Mouse (Mus musculus): ENCODE measurements around the gene Pard3. TPM values are rescaled to one million over a fixed set of nuclear protein-coding genes. Genes with fewer than 3 reads are reported as not detected.

The Pard3 gene
- polyA plus RNA-seq (2016; fragmentation: Nextera tagmentation; extraction: Ambion mirVana): 30.8 and 33.4 TPM in 2 replicates

- WGBS: under 1% methylated on average over 98 of the region's 98 CpGs
- Histone ChIP-seq H3K9me3 (no peaks in the 10 kb centered on the region), H3K4me3 (peak within 1 kb of the TSS; percentile 97), H3K27ac (replicated peaks) (peak within 1 kb of the TSS; percentile 99), H3K27me3 (replicated peaks; ENCODE audit: low read depth, poor library complexity, severe bottlenecking) (no peaks in the 10 kb centered on the region), H3K36me3 (replicated peaks) (no peaks in the 10 kb centered on the region), H3K4me1 (peaks cover 48% of the 10 kb centered on the region)
- peak; percentile 90 for DNase-seq (ENCODE audit: low spot score)
These were observed at the start of gene Pard3 for GRCm38 (mm10) chr8:127063551-127064360. Gene Pard3 (plus strand): TSS chr8:127063893.

- no peak overlapping the region for H3K4me3 ChIP-seq
- no peaks in the 10 kb centered on the region for H3K27me3 ChIP-seq (replicated peaks; ENCODE audit: low read depth, poor library complexity, severe bottlenecking)
- H3K27ac ChIP-seq (replicated peaks): no peak overlapping the region
- H3K9me3 ChIP-seq: 0 out of 2 replicates have a peak, but pooled peaks cover 7% of the 10 kb centered on the region
- no peaks in the 10 kb centered on the region for H3K4me1 ChIP-seq
- DNase-seq (ENCODE audit: low spot score): no peak
- H3K36me3 ChIP-seq (replicated peaks): no peaks in the 10 kb centered on the region
- 96% methylated on average over 1 of the region's 1 CpGs for WGBS
These were observed 41.9 kb upstream of the Pard3 start for GRCm38 (mm10) chr8:127021830-127022229.

GRCm38 (mm10) chr8:127025256-127025717 is 38.4 kb upstream of the Pard3 start:
- WGBS: 70% methylated on average over 11 of the region's 11 CpGs
- Histone ChIP-seq H3K27me3 (replicated peaks; ENCODE audit: low read depth, poor library complexity, severe bottlenecking) (no peaks in the 10 kb centered on the region), H3K27ac (replicated peaks) (no peak overlapping the region; the same call in 1 of the 2 replicates), H3K4me1 (no peaks in the 10 kb centered on the region), H3K9me3 (no peaks in the 10 kb centered on the region), H3K36me3 (replicated peaks) (no peaks in the 10 kb centered on the region), H3K4me3 (no peak overlapping the region)
- peak; percentile 42 for DNase-seq (ENCODE audit: low spot score)

GRCm38 (mm10) chr8:127025775-127026174 is 37.9 kb upstream of the Pard3 start:
- Histone ChIP-seq H3K4me3 (no peak overlapping the region), H3K9me3 (no peaks in the 10 kb centered on the region), H3K36me3 (replicated peaks) (no peaks in the 10 kb centered on the region), H3K4me1 (0 out of 2 replicates have a peak, but pooled peaks cover 2% of the 10 kb centered on the region), H3K27me3 (replicated peaks; ENCODE audit: low read depth, poor library complexity, severe bottlenecking) (no peaks in the 10 kb centered on the region), H3K27ac (replicated peaks) (peak overlapping the region; percentile 64)
- 58% methylated on average over 11 of the region's 11 CpGs for WGBS
- DNase-seq (ENCODE audit: low spot score): no peak

- H3K4me3 ChIP-seq: no peak overlapping the region
- H3K9me3 ChIP-seq: no peaks in the 10 kb centered on the region
- H3K4me1 ChIP-seq: 0 out of 2 replicates have a peak, but pooled peaks cover 4% of the 10 kb centered on the region
- H3K27ac ChIP-seq (replicated peaks): no peak overlapping the region
- no peak for DNase-seq (ENCODE audit: low spot score)
- H3K27me3 ChIP-seq (replicated peaks; ENCODE audit: low read depth, poor library complexity, severe bottlenecking): no peaks in the 10 kb centered on the region
- no peaks in the 10 kb centered on the region for H3K36me3 ChIP-seq (replicated peaks)
- 81% methylated on average over 5 of the region's 5 CpGs for WGBS
These were observed 32.2 kb upstream of the Pard3 start for GRCm38 (mm10) chr8:127031476-127031875.

GRCm38 (mm10) chr8:127038928-127039327 is 24.8 kb upstream of the Pard3 start:
- 75% methylated on average over 4 of the region's 4 CpGs for WGBS

GRCm38 (mm10) chr8:127049996-127050395 is 13.7 kb upstream of the Pard3 start:
- H3K27me3 ChIP-seq (replicated peaks; ENCODE audit: low read depth, poor library complexity, severe bottlenecking): no peaks in the 10 kb centered on the region
- 71% methylated on average over 5 of the region's 5 CpGs for WGBS
- no peaks in the 10 kb centered on the region for H3K9me3 ChIP-seq
- no peak overlapping the region for H3K4me3 ChIP-seq
- DNase-seq (ENCODE audit: low spot score): no peak
- H3K27ac ChIP-seq (replicated peaks): no peak overlapping the region
- peaks cover 12% of the 10 kb centered on the region for H3K4me1 ChIP-seq
- H3K36me3 ChIP-seq (replicated peaks): no peaks in the 10 kb centered on the region

More at GRCm38 (mm10) chr8:127038928-127039327, 24.8 kb upstream of the Pard3 start:
- Histone ChIP-seq H3K4me3 (no peak overlapping the region), H3K4me1 (no peaks in the 10 kb centered on the region), H3K27me3 (replicated peaks; ENCODE audit: low read depth, poor library complexity, severe bottlenecking) (no peaks in the 10 kb centered on the region), H3K36me3 (replicated peaks) (no peaks in the 10 kb centered on the region), H3K9me3 (no peaks in the 10 kb centered on the region), H3K27ac (replicated peaks) (no peak overlapping the region)
- DNase-seq (ENCODE audit: low spot score): no peak

GRCm38 (mm10) chr8:127052132-127052531 is 11.6 kb upstream of the Pard3 start:
- WGBS: 83% methylated on average over 10 of the region's 10 CpGs
- Histone ChIP-seq H3K27me3 (replicated peaks; ENCODE audit: low read depth, poor library complexity, severe bottlenecking) (no peaks in the 10 kb centered on the region), H3K4me3 (no peak overlapping the region), H3K4me1 (peaks cover 14% of the 10 kb centered on the region), H3K27ac (replicated peaks) (no peak overlapping the region), H3K36me3 (replicated peaks) (no peaks in the 10 kb centered on the region), H3K9me3 (no peaks in the 10 kb centered on the region)
- no peak for DNase-seq (ENCODE audit: low spot score)

- no peak for DNase-seq (ENCODE audit: low spot score)
- Histone ChIP-seq H3K9me3 (no peaks in the 10 kb centered on the region), H3K4me1 (peaks cover 8% of the 10 kb centered on the region; the same call in 1 of the 2 replicates), H3K27me3 (replicated peaks; ENCODE audit: low read depth, poor library complexity, severe bottlenecking) (no peaks in the 10 kb centered on the region), H3K27ac (replicated peaks) (no peak overlapping the region), H3K36me3 (replicated peaks) (no peaks in the 10 kb centered on the region), H3K4me3 (no peak overlapping the region)
- 75% methylated on average over 4 of the region's 4 CpGs for WGBS
These were observed 8.6 kb upstream of the Pard3 start for GRCm38 (mm10) chr8:127055081-127055480.

GRCm38 (mm10) chr8:127058759-127059158 is 4.9 kb upstream of the Pard3 start:
- H3K4me1 ChIP-seq: peaks cover 16% of the 10 kb centered on the region
- H3K9me3 ChIP-seq: no peaks in the 10 kb centered on the region
- WGBS: 91% methylated on average over 2 of the region's 2 CpGs
- no peaks in the 10 kb centered on the region for H3K36me3 ChIP-seq (replicated peaks)
- H3K27ac ChIP-seq (replicated peaks): no peak overlapping the region
- H3K27me3 ChIP-seq (replicated peaks; ENCODE audit: low read depth, poor library complexity, severe bottlenecking): no peaks in the 10 kb centered on the region
- no peak for DNase-seq (ENCODE audit: low spot score)
- H3K4me3 ChIP-seq: no peak overlapping the region

GRCm38 (mm10) chr8:127059826-127060225 is 3.9 kb upstream of the Pard3 start:
- Histone ChIP-seq H3K27ac (replicated peaks) (no peak overlapping the region), H3K27me3 (replicated peaks; ENCODE audit: low read depth, poor library complexity, severe bottlenecking) (no peaks in the 10 kb centered on the region), H3K9me3 (no peaks in the 10 kb centered on the region), H3K4me3 (no peak overlapping the region), H3K36me3 (replicated peaks) (no peaks in the 10 kb centered on the region), H3K4me1 (peaks cover 16% of the 10 kb centered on the region)
- WGBS: 73% methylated on average over 2 of the region's 2 CpGs
- DNase-seq (ENCODE audit: low spot score): no peak

GRCm38 (mm10) chr8:127064361-127065112 is 844 bp downstream of the Pard3 start:
- WGBS: under 1% methylated on average over 80 of the region's 80 CpGs
- peaks cover 49% of the 10 kb centered on the region for H3K4me1 ChIP-seq
- H3K27ac ChIP-seq (replicated peaks): peak overlapping the region; percentile 99
- H3K27me3 ChIP-seq (replicated peaks; ENCODE audit: low read depth, poor library complexity, severe bottlenecking): no peaks in the 10 kb centered on the region
- DNase-seq (ENCODE audit: low spot score): peak; percentile 83
- no peaks in the 10 kb centered on the region for H3K9me3 ChIP-seq
- peak overlapping the region; percentile 97 for H3K4me3 ChIP-seq
- H3K36me3 ChIP-seq (replicated peaks): no peaks in the 10 kb centered on the region
